ENCODE assay signal across 8 mouse cellular contexts in genomic region chr11:62280675-62281600, GRCm38 (mm10). TPM values are rescaled to one million over a fixed set of nuclear protein-coding genes. Genes with fewer than 3 reads are reported as not detected.
A peak's percentile ranks its signal among the peaks of the same experiment; 100 is the strongest.
DNase-seq lines count a peak whose midpoint lies in the region; ATAC-seq and TF ChIP-seq lines count a peak whose summit lies in the region.

Gene Zswim7, minus strand, starts transcription at chr11:62281375.
Gene Ttc19, plus strand, starts transcription at chr11:62281473.

- DNase-seq in CH12.LX (ENCODE audit: extremely low read depth) = peak; percentile 94
- peak; percentile 83 for DNase-seq in c-Kit-positive CD71-positive TER-119-negative erythroid progenitor cells, embryonic 14.5 days (ENCODE audit: low read depth)
- DNase-seq in forebrain, embryonic 11.5 days (ENCODE audit: low spot score) = peak; percentile 98
- peak; percentile 92 to 96 for DNase-seq in kidney, postnatal 36 days
- peak; percentile 83 for DNase-seq in telencephalon, adult 2 months (ENCODE audit: low read depth, low spot score)

- peak within 1 kb of the TSS; percentile 67 for H3K27ac ChIP-seq in CH12.LX (ENCODE audit: insufficient read depth, low read depth)
- H3K27ac ChIP-seq in forebrain, embryonic 11.5 days (ENCODE audit: low read depth, low read length) = peak within 1 kb of the TSS; percentile 71
- peak within 1 kb of the TSS; percentile 97 for H3K27ac ChIP-seq in heart, embryonic 16.5 days (ENCODE audit: low read length)
- H3K27ac ChIP-seq in liver, embryonic 15.5 days (replicated peaks) = peak within 1 kb of the TSS; percentile 89
- peak within 1 kb of the TSS; percentile 74 for H3K27ac ChIP-seq in neural tube, embryonic 12.5 days

- peak; percentile 97 for ATAC-seq in forebrain, embryonic 11.5 days (replicated peaks; ENCODE audit: low FRiP score)
- peak; percentile 98 for ATAC-seq in heart, embryonic 16.5 days (replicated peaks; ENCODE audit: extremely low read depth, insufficient read depth, low FRiP score)
- ATAC-seq in liver, embryonic 15.5 days (ENCODE audit: insufficient read depth) = peak; percentile 94
- peak; percentile 95 for ATAC-seq in neural tube, embryonic 12.5 days (ENCODE audit: low FRiP score, low read depth)

- no peaks in the 10 kb centered on the region for H3K27me3 ChIP-seq in CH12.LX (replicated peaks)
- H3K27me3 ChIP-seq in forebrain, embryonic 11.5 days (ENCODE audit: control insufficient read depth, insufficient read depth, low read length) = no peaks in the 10 kb centered on the region
- no peaks in the 10 kb centered on the region for H3K27me3 ChIP-seq in heart, embryonic 16.5 days (ENCODE audit: control insufficient read depth, insufficient read depth, low read length)
- H3K27me3 ChIP-seq in liver, embryonic 15.5 days = no peaks in the 10 kb centered on the region
- no peaks in the 10 kb centered on the region for H3K27me3 ChIP-seq in neural tube, embryonic 12.5 days (replicated peaks)

- peak within 1 kb of the TSS; percentile 64 to 76 (median 73) for H3K4me3 ChIP-seq in CH12.LX (replicated peaks in 1 of 3; ENCODE audit: low read depth in 2 of 3, low read length in 2 of 3, poor library complexity in 1 of 3)
- peak within 1 kb of the TSS; percentile 92 for H3K4me3 ChIP-seq in forebrain, embryonic 11.5 days (ENCODE audit: low read depth, low read length)
- peak within 1 kb of the TSS; percentile 94 for H3K4me3 ChIP-seq in heart, embryonic 16.5 days (ENCODE audit: low read length)
- H3K4me3 ChIP-seq in liver, embryonic 15.5 days (replicated peaks) = peak within 1 kb of the TSS; percentile 82
- peak within 1 kb of the TSS; percentile 96 for H3K4me3 ChIP-seq in neural tube, embryonic 12.5 days

- peak within 1 kb of the TSS; percentile 83 for H3K4me2 ChIP-seq in CH12.LX (ENCODE audit: insufficient read depth, low read depth, poor library complexity, severe bottlenecking)
- H3K4me2 ChIP-seq in forebrain, embryonic 11.5 days (ENCODE audit: low read depth, low read length, severe bottlenecking) = peak within 1 kb of the TSS; percentile 59
- H3K4me2 ChIP-seq in heart, embryonic 16.5 days (ENCODE audit: low read depth, low read length) = peak within 1 kb of the TSS; percentile 87
- H3K4me2 ChIP-seq in liver, embryonic 15.5 days = peak within 1 kb of the TSS; percentile 97
- peak within 1 kb of the TSS; percentile 81 for H3K4me2 ChIP-seq in neural tube, embryonic 12.5 days (replicated peaks)

- H3K4me1 ChIP-seq in CH12.LX (ENCODE audit: control insufficient read depth in 1 of 2, insufficient read depth in 2 of 2) = peaks cover 16 to 55% of the 10 kb centered on the region in 2 experiments
- no peaks in the 10 kb centered on the region; the same call in 1 of the 2 replicates for H3K4me1 ChIP-seq in forebrain, embryonic 11.5 days (replicated peaks; ENCODE audit: control insufficient read depth, insufficient read depth, low read length)
- H3K4me1 ChIP-seq in heart, embryonic 16.5 days (ENCODE audit: control insufficient read depth, insufficient read depth, low read length) = peaks cover 8% of the 10 kb centered on the region
- H3K4me1 ChIP-seq in liver, embryonic 15.5 days (replicated peaks) = peaks cover 26% of the 10 kb centered on the region
- peaks cover 4% of the 10 kb centered on the region for H3K4me1 ChIP-seq in neural tube, embryonic 12.5 days

- peaks cover 10 to 22% of the 10 kb centered on the region in 2 experiments for H3K36me3 ChIP-seq in CH12.LX (replicated peaks in 1 of 2; ENCODE audit: control insufficient read depth in 1 of 2, insufficient read depth in 1 of 2, low read length in 1 of 2)
- H3K36me3 ChIP-seq in forebrain, embryonic 11.5 days (ENCODE audit: control insufficient read depth, insufficient read depth, low read length) = no peaks in the 10 kb centered on the region
- peaks cover 19% of the 10 kb centered on the region for H3K36me3 ChIP-seq in heart, embryonic 16.5 days (ENCODE audit: control insufficient read depth, insufficient read depth)
- H3K36me3 ChIP-seq in liver, embryonic 15.5 days (replicated peaks) = peaks cover 5% of the 10 kb centered on the region; the same call in 1 of the 2 replicates
- H3K36me3 ChIP-seq in neural tube, embryonic 12.5 days = peaks cover 14% of the 10 kb centered on the region; the same call in 1 of the 2 replicates

- no peak for TF ChIP-seq EP300 in CH12.LX (IDR thresholded peaks at IDR 0.05; ENCODE audit: low read length)

- in situ Hi-C loops in CH12.LX (cut with MboI; ENCODE audit: low pct_ligation_motif_present, low pct_unique_long_range_greater_than_20kb, low sequenced_read_pairs) = loop anchor here (5.0 kb wide), 1 partner anchor 329 kb away; no protein-coding TSS in a partner anchor

- peaks cover 4% of the 10 kb centered on the region; the same call in 1 of the 2 replicates for H3K79me2 ChIP-seq in CH12.LX (replicated peaks; ENCODE audit: control insufficient read depth, extremely low read depth, insufficient read depth, poor library complexity, severe bottlenecking)

- peak within 1 kb of the TSS; percentile 83 for H3K9ac ChIP-seq in CH12.LX (ENCODE audit: insufficient read depth, low read depth)
- peak within 1 kb of the TSS; percentile 85 for H3K9ac ChIP-seq in forebrain, embryonic 11.5 days (ENCODE audit: low read length)
- H3K9ac ChIP-seq in heart, embryonic 16.5 days (ENCODE audit: low read length) = peak within 1 kb of the TSS; percentile 94
- peak within 1 kb of the TSS; percentile 78 for H3K9ac ChIP-seq in liver, embryonic 15.5 days
- peak within 1 kb of the TSS; percentile 87 for H3K9ac ChIP-seq in neural tube, embryonic 12.5 days

- dilution Hi-C loops in CH12.LX (cut with MboI; ENCODE audit: extremely low pct_ligation_motif_present, extremely low pct_unique_long_range_greater_than_20kb, low sequenced_read_pairs) = no loop called here

- peak; percentile 99 for TF ChIP-seq RAD21 in CH12.LX (IDR thresholded peaks at IDR 0.05; ENCODE audit: low read depth, low read length)

- TF ChIP-seq POLR2A in CH12.LX (IDR thresholded peaks at IDR 0.05; ENCODE audit: low read depth, low read length) = peak; percentile 98

- no peaks in the 10 kb centered on the region for H3K9me3 ChIP-seq in CH12.LX (replicated peaks; ENCODE audit: low read length)
- no peaks in the 10 kb centered on the region; the same call in 1 of the 2 replicates for H3K9me3 ChIP-seq in forebrain, embryonic 11.5 days (ENCODE audit: control insufficient read depth, low read length)
- 0 out of 2 replicates have a peak, but pooled peaks cover 3% of the 10 kb centered on the region for H3K9me3 ChIP-seq in heart, embryonic 16.5 days (replicated peaks; ENCODE audit: control insufficient read depth, low read length)
- no peaks in the 10 kb centered on the region for H3K9me3 ChIP-seq in liver, embryonic 15.5 days (replicated peaks)
- no peaks in the 10 kb centered on the region for H3K9me3 ChIP-seq in neural tube, embryonic 12.5 days

- peak; percentile 89 to 97 for TF ChIP-seq CTCF in CH12.LX (conservative IDR thresholded peaks at IDR 0.05 in 1 of 2, IDR thresholded peaks at IDR 0.05 in 1 of 2; ENCODE audit: low read depth in 2 of 2, low read length in 2 of 2)

- WGBS in forebrain, embryonic 11.5 days = under 1% methylated on average over 68 of the region's 68 CpGs
- WGBS in heart, embryonic 16.5 days = under 1% methylated on average over 60 of the region's 68 CpGs
- under 1% methylated on average over 68 of the region's 68 CpGs for WGBS in liver, embryonic 15.5 days (ENCODE audit: insufficient replicate concordance)
- WGBS in neural tube, embryonic 12.5 days = under 1% methylated on average over 68 of the region's 68 CpGs

TF ChIP-seq in CH12.LX, 34 proteins besides CTCF, POLR2A, EP300 and RAD21 (continues in another document):
- TF ChIP-seq IRF4 (IDR thresholded peaks at IDR 0.05; ENCODE audit: low read depth, low read length) = peak; percentile 59
- peak; percentile 86 for TF ChIP-seq ZC3H11A (IDR thresholded peaks at IDR 0.05; ENCODE audit: low read depth, low read length)
- 0 out of 2 replicates have a peak, but pooled peaks have one; percentile 52 for TF ChIP-seq TBP (conservative IDR thresholded peaks at IDR 0.05; ENCODE audit: low read depth, low read length)
- TF ChIP-seq JUN (IDR thresholded peaks at IDR 0.05; ENCODE audit: insufficient read depth, low read depth, low read length) = no peak; the same call in 1 of the 2 replicates
- peak; percentile 89 for TF ChIP-seq UBTF (IDR thresholded peaks at IDR 0.05; ENCODE audit: low read depth, low read length)
- peak; percentile 91 for TF ChIP-seq MXI1 (IDR thresholded peaks at IDR 0.05; ENCODE audit: low read depth, low read length)
- peak; percentile 79; the same call in 1 of the 2 replicates for TF ChIP-seq MAX (IDR thresholded peaks at IDR 0.05; ENCODE audit: low read length)
- TF ChIP-seq SIN3A (IDR thresholded peaks at IDR 0.05; ENCODE audit: low read length) = peak; percentile 73
- peak; percentile 71 for TF ChIP-seq MAZ (IDR thresholded peaks at IDR 0.05; ENCODE audit: low read depth, low read length)
- no peak; the same call in 1 of the 2 replicates for TF ChIP-seq JUND (conservative IDR thresholded peaks at IDR 0.05; ENCODE audit: low read depth, low read length)
- TF ChIP-seq MEF2A (IDR thresholded peaks at IDR 0.05; ENCODE audit: borderline replicate concordance, low read depth, low read length) = no peak; the same call in 1 of the 2 replicates
- TF ChIP-seq MAFK (IDR thresholded peaks at IDR 0.05; ENCODE audit: insufficient replicate concordance, low read length) = peak; percentile 76; the same call in 1 of the 2 replicates
- TF ChIP-seq NRF1 (IDR thresholded peaks at IDR 0.05; ENCODE audit: low read depth, low read length) = peak; percentile 95
- peak; percentile 30 for TF ChIP-seq ETS1 (conservative IDR thresholded peaks at IDR 0.05; ENCODE audit: low read depth, low read length)

RNA-seq across cellular contexts. Expression of gene Zswim7, which starts in this region (rescaled TPM):
- total RNA-seq in CH12.LX (2012; rRNA removed) (38.8 and 44.2 TPM in 2 replicates), CH12.LX (2014; rRNA removed) (62.3 and 62.5 TPM in 2 replicates)
- 57.8 and 58.2 TPM in 2 replicates for polyA plus RNA-seq in CH12.LX (2012; ENCODE audit: insufficient read length, low read depth)
- 16.6 and 16.9 TPM in 2 replicates for polyA plus RNA-seq in forebrain, embryonic 11.5 days (2014; fragmentation: Nextera tagmentation; extraction: Ambion mirVana)
- polyA plus RNA-seq in heart, embryonic 16.5 days (2015; fragmentation: Nextera tagmentation; extraction: Ambion mirVana) = 16.6 and 20.0 TPM in 2 replicates
- polyA plus RNA-seq in liver, embryonic 15.5 days (2015; fragmentation: Nextera tagmentation; extraction: Ambion mirVana) = 8.1 and 8.5 TPM in 2 replicates
- polyA plus RNA-seq in neural tube, embryonic 12.5 days (2016; fragmentation: Nextera tagmentation; extraction: Ambion mirVana) = 17.3 and 17.9 TPM in 2 replicates

RNA-seq across cellular contexts. Expression of gene Ttc19, which starts in this region (rescaled TPM):
- 13.0 and 16.1 TPM in 2 replicates for total RNA-seq in CH12.LX (2012; rRNA removed)
- total RNA-seq in CH12.LX (2014; rRNA removed) = 22.6 and 27.3 TPM in 2 replicates
- polyA plus RNA-seq in CH12.LX (2012; ENCODE audit: insufficient read length, low read depth) = 22.2 and 28.3 TPM in 2 replicates
- 17.7 and 21.1 TPM in 2 replicates for polyA plus RNA-seq in forebrain, embryonic 11.5 days (2014; fragmentation: Nextera tagmentation; extraction: Ambion mirVana)
- 18.9 and 19.7 TPM in 2 replicates for polyA plus RNA-seq in heart, embryonic 16.5 days (2015; fragmentation: Nextera tagmentation; extraction: Ambion mirVana)
- polyA plus RNA-seq in liver, embryonic 15.5 days (2015; fragmentation: Nextera tagmentation; extraction: Ambion mirVana) = 3.1 and 3.5 TPM in 2 replicates
- polyA plus RNA-seq in neural tube, embryonic 12.5 days (2016; fragmentation: Nextera tagmentation; extraction: Ambion mirVana) = 36.4 and 37.0 TPM in 2 replicates

Comparison
In these comparisons a context has a peak if more than half of its experiments do, and no peak if none do; other contexts are left out.
1. Peak in every context shown above with its lines: DNase-seq, ATAC-seq, H3K4me3 ChIP-seq and H3K27ac ChIP-seq.